Comparison of ENCODE assay signal across 8 mouse cellular contexts in genomic region chr15:78914091-78914822, GRCm38 (mm10). TPM values are rescaled to one million over a fixed set of nuclear protein-coding genes. Genes with fewer than 3 reads are reported as not detected.
DNase-seq lines count a peak whose midpoint lies in the region; ATAC-seq lines count a peak whose summit lies in the region.

No protein-coding gene starts in this region.

- no peaks in the 10 kb centered on the region for H3K27me3 ChIP-seq in kidney, embryonic 16.5 days (ENCODE audit: insufficient read depth, low read length)
- no peaks in the 10 kb centered on the region for H3K27me3 ChIP-seq in embryonic facial prominence, embryonic 10.5 days (replicated peaks; ENCODE audit: low read depth, poor library complexity, severe bottlenecking)
- no peaks in the 10 kb centered on the region for H3K27me3 ChIP-seq in midbrain, embryonic 14.5 days (ENCODE audit: control insufficient read depth, insufficient read depth, low read length)

- no peak for DNase-seq in kidney, adult 11 months
- DNase-seq in Muller cell, postnatal 12 days (ENCODE audit: inconsistent ontology term) = peak; percentile 34
- peak; percentile 74 for DNase-seq in embryonic facial prominence, embryonic 10.5 days (ENCODE audit: low spot score)
- peak; percentile 58 for DNase-seq in induced T-regulatory cell, adult 2 months (ENCODE audit: low read depth)
- DNase-seq in midbrain, embryonic 14.5 days = peak; percentile 87
- peak; percentile 48 to 50 for DNase-seq in thymus, postnatal 10 days (ENCODE audit: low spot score in 2 of 2)
- DNase-seq in gastrocnemius, postnatal 25 days = no peak

- H3K4me3 ChIP-seq in kidney, embryonic 16.5 days (ENCODE audit: low read length) = peak overlapping the region; percentile 72
- peak overlapping the region; percentile 80 for H3K4me3 ChIP-seq in embryonic facial prominence, embryonic 10.5 days
- H3K4me3 ChIP-seq in midbrain, embryonic 14.5 days (replicated peaks; ENCODE audit: low read depth, low read length) = peak overlapping the region; percentile 77

- no peaks in the 10 kb centered on the region for H3K9me3 ChIP-seq in kidney, embryonic 16.5 days (ENCODE audit: low read length)
- H3K9me3 ChIP-seq in embryonic facial prominence, embryonic 10.5 days = no peaks in the 10 kb centered on the region
- H3K9me3 ChIP-seq in midbrain, embryonic 14.5 days (ENCODE audit: control insufficient read depth, low read length) = no peaks in the 10 kb centered on the region

- ATAC-seq in kidney, embryonic 16.5 days (ENCODE audit: low FRiP score, low TSS enrichment) = peak; percentile 70
- ATAC-seq in midbrain, embryonic 14.5 days (ENCODE audit: low FRiP score, low TSS enrichment) = peak; percentile 74

- H3K4me1 ChIP-seq in kidney, embryonic 16.5 days (ENCODE audit: insufficient read depth, low read length) = peaks cover 26% of the 10 kb centered on the region
- H3K4me1 ChIP-seq in embryonic facial prominence, embryonic 10.5 days = peaks cover 54% of the 10 kb centered on the region
- H3K4me1 ChIP-seq in midbrain, embryonic 14.5 days (ENCODE audit: control insufficient read depth, insufficient read depth, low read length) = peaks cover 26% of the 10 kb centered on the region

- H3K4me2 ChIP-seq in kidney, embryonic 16.5 days (replicated peaks; ENCODE audit: low read depth, low read length) = peak overlapping the region; percentile 92
- peak overlapping the region; percentile 87 for H3K4me2 ChIP-seq in midbrain, embryonic 14.5 days (ENCODE audit: low read length)

- peak overlapping the region; percentile 77 for H3K9ac ChIP-seq in kidney, embryonic 16.5 days (replicated peaks; ENCODE audit: low read length)
- H3K9ac ChIP-seq in midbrain, embryonic 14.5 days (replicated peaks; ENCODE audit: low read length) = peak overlapping the region; percentile 84

- WGBS in kidney, embryonic 16.5 days = under 1% methylated on average over 74 of the region's 87 CpGs
- WGBS in embryonic facial prominence, embryonic 10.5 days = under 1% methylated on average over 87 of the region's 87 CpGs
- WGBS in midbrain, embryonic 14.5 days = under 1% methylated on average over 85 of the region's 87 CpGs

- peaks cover 28% of the 10 kb centered on the region for H3K36me3 ChIP-seq in kidney, embryonic 16.5 days (ENCODE audit: insufficient read depth, low read length)
- H3K36me3 ChIP-seq in embryonic facial prominence, embryonic 10.5 days (replicated peaks) = peaks cover 55% of the 10 kb centered on the region
- peaks cover 14% of the 10 kb centered on the region for H3K36me3 ChIP-seq in midbrain, embryonic 14.5 days (ENCODE audit: control insufficient read depth, insufficient read depth, low read length)

- H3K27ac ChIP-seq in kidney, embryonic 16.5 days (ENCODE audit: low read length) = peak overlapping the region; percentile 77
- H3K27ac ChIP-seq in embryonic facial prominence, embryonic 10.5 days (replicated peaks) = peak overlapping the region; percentile 95
- H3K27ac ChIP-seq in midbrain, embryonic 14.5 days (replicated peaks; ENCODE audit: low read depth, low read length) = peak overlapping the region; percentile 96

RNA-seq across cellular contexts. Expression of gene Pdxp, which starts 0.5 kb away (rescaled TPM):
- 11.7 and 12.0 TPM in 2 replicates for polyA plus RNA-seq in kidney, embryonic 16.5 days (2015; fragmentation: Nextera tagmentation; extraction: Ambion mirVana)
- polyA plus RNA-seq in embryonic facial prominence, embryonic 10.5 days (2016; fragmentation: Nextera tagmentation; extraction: Ambion mirVana) = 32.6 and 36.5 TPM in 2 replicates
- polyA plus RNA-seq in midbrain, embryonic 14.5 days (2014; fragmentation: Nextera tagmentation; extraction: Ambion mirVana) = 111 and 147 TPM in 2 replicates
- 1 to 10 TPM; 2.3 TPM for total RNA-seq in gastrocnemius, postnatal 25 days (2021)

RNA-seq across cellular contexts. Expression of gene Lgals1, which starts 12.3 kb away (rescaled TPM):
- polyA plus RNA-seq in kidney, embryonic 16.5 days (2015; fragmentation: Nextera tagmentation; extraction: Ambion mirVana) = 659 and 673 TPM in 2 replicates
- polyA plus RNA-seq in embryonic facial prominence, embryonic 10.5 days (2016; fragmentation: Nextera tagmentation; extraction: Ambion mirVana) = 241 and 316 TPM in 2 replicates
- 13.8 and 101 TPM in 2 replicates for polyA plus RNA-seq in midbrain, embryonic 14.5 days (2014; fragmentation: Nextera tagmentation; extraction: Ambion mirVana)
- total RNA-seq in gastrocnemius, postnatal 25 days (2021) = 100 to 1,000 TPM; 224 to 270 TPM

RNA-seq across cellular contexts. Expression of gene Sh3bp1, which starts 14.7 kb away (rescaled TPM):
- polyA plus RNA-seq in kidney, embryonic 16.5 days (2015; fragmentation: Nextera tagmentation; extraction: Ambion mirVana) = 33.1 and 41.0 TPM in 2 replicates
- polyA plus RNA-seq in embryonic facial prominence, embryonic 10.5 days (2016; fragmentation: Nextera tagmentation; extraction: Ambion mirVana) = 35.6 and 36.1 TPM in 2 replicates
- 1.7 and 2.9 TPM in 2 replicates for polyA plus RNA-seq in midbrain, embryonic 14.5 days (2014; fragmentation: Nextera tagmentation; extraction: Ambion mirVana)
- 1 to 10 TPM; 2.6 to 3.1 TPM for total RNA-seq in gastrocnemius, postnatal 25 days (2021)

RNA-seq across cellular contexts. Expression of gene Gm49510, which starts 14.8 kb away (rescaled TPM):
- polyA plus RNA-seq in kidney, embryonic 16.5 days (2015; fragmentation: Nextera tagmentation; extraction: Ambion mirVana) = 0.37 and 0.70 TPM in 2 replicates
- 0.34 and 0.74 TPM in 2 replicates for polyA plus RNA-seq in embryonic facial prominence, embryonic 10.5 days (2016; fragmentation: Nextera tagmentation; extraction: Ambion mirVana)
- not detected in 2 replicates for polyA plus RNA-seq in midbrain, embryonic 14.5 days (2014; fragmentation: Nextera tagmentation; extraction: Ambion mirVana)
- under 1 TPM in 1 of 2 experiments, not detected in 1; 0.11 TPM for total RNA-seq in gastrocnemius, postnatal 25 days (2021)

RNA-seq across cellular contexts. Expression of gene Nol12, which starts 20.5 kb away (rescaled TPM):
- polyA plus RNA-seq in kidney, embryonic 16.5 days (2015; fragmentation: Nextera tagmentation; extraction: Ambion mirVana) = 55.0 and 59.9 TPM in 2 replicates
- 69.2 and 71.5 TPM in 2 replicates for polyA plus RNA-seq in embryonic facial prominence, embryonic 10.5 days (2016; fragmentation: Nextera tagmentation; extraction: Ambion mirVana)
- 61.0 and 70.8 TPM in 2 replicates for polyA plus RNA-seq in midbrain, embryonic 14.5 days (2014; fragmentation: Nextera tagmentation; extraction: Ambion mirVana)
- 10 to 100 TPM; 22.2 to 23.1 TPM for total RNA-seq in gastrocnemius, postnatal 25 days (2021)

Comparison
In these comparisons a context has a peak if more than half of its experiments do, and no peak if none do; other contexts are left out.
1. DNase-seq: peak in Muller cell, postnatal 12 days (single experiment), embryonic facial prominence, embryonic 10.5 days (single experiment), induced T-regulatory cell, adult 2 months (single experiment), midbrain, embryonic 14.5 days (single experiment) and thymus, postnatal 10 days (2 of 2); none in kidney, adult 11 months (single experiment) and gastrocnemius, postnatal 25 days (single experiment).
2. Peak in every context shown above with its lines, with median percentiles within 50 percentile points of each other: H3K27ac ChIP-seq and H3K4me3 ChIP-seq.